Mouse (Mus musculus) CD4-positive, CD25-positive, alpha-beta regulatory T cell, adult 4 months (primary cell): Measurements from ENCODE around the gene Ogg1. TPM values are rescaled to one million over a fixed set of nuclear protein-coding genes. Genes with fewer than 3 reads are reported as not detected.

Experiments used
- ATAC-seq: one replicate; pipeline ENCODE4 v1.8.0; 2017
- polyA plus RNA-seq, 2 experiments: library from polyadenylated mRNA; unstranded; fragments of 100-300 nt; shearing (Covaris generic); gene quantifications; one replicate each; pipeline ENCODE4 v1.2.1; 2017

The Ogg1 gene
- polyA plus RNA-seq: 10 to 100 TPM; 15.9 to 26.2 TPM

DNA sequence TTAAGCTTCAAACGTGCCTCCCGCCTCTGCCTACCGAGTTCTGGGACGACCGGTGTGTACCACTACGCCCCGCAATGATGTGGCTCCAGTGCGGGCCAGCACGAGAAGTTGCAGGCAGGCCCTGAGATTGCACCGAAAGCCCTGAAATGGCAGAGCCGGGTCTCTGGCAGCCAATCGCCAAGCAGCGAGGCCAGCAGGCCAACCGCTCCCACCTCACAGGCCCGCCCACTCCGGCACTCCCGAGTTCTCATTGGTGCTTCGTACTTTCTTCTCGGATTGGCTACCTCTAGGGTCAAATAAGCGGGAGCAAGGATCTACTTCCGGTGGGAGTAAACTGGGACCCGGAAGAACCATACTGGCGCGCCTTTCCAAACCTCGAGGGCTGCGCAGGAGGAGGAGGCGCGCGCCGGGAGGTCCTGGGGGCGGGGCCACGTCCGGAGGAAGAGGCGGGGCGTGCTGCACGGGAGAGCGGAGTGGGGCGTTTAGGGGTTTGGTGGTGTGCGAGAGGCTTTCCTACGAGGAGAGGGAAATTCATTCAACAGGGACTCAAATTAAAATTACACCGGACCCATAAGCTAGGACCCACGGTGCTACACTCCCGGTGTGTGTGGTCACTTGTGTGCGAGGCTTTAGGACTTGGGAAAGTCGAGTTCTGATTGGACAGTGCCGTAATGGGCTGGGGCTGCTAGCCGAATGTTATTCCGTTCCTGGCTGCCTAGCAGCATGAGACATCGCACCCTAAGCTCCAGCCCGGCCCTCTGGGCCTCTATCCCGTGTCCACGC is at the start of gene Ogg1:
Gene Ogg1, plus strand, starts transcription at position 440 of the 783 bp plus-strand sequence.
- ATAC-seq: peak; percentile 92

DNA sequence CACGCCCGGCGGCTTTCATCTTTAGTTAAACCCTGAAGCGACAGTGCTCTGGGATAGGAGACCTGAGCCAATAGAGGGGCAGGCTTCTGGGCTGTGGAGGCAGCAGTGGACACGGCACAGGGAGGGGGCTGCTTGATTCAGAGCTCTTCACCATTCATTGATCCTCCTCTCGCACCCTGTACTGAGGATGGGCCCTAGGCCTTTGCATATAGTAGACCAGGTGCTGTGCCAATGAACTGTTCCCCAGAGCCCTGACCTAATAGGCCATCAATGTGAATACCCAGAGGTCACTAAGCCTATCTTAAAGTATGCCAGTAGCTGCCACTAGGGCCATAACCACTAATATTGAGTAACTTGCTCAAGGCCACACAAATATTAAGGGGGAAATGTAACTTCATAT is 45.1 kb upstream of the Ogg1 start:
- no peak for ATAC-seq

GRCm38 (mm10) chr6:113282101-113282802 is 44.5 kb upstream of the Ogg1 start, which contains the start of gene Cpne9:
Cpne9 (plus strand) TSS chr6:113282307.
- ATAC-seq: peak; percentile 26

DNA sequence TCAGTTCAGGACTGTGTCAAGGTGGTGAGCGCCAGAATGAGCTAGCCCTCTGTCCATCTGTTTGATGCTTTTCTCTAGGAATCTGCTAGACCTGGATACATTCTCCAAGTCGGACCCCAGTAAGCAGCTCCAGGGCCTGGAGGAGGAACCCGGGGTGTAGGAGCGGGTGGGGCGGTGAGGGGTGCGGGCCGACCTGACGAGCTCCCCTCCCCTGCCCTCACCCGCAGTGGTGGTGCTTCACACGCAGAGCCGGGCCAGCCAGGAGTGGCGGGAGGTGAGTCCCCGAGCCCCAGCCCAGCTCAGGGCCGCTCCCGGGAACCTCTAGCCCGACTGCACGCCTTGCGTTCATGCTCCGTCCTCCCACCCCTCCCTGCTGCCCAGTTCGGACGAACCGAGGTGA is 43.8 kb upstream of the Ogg1 start:
- ATAC-seq: no peak

DNA sequence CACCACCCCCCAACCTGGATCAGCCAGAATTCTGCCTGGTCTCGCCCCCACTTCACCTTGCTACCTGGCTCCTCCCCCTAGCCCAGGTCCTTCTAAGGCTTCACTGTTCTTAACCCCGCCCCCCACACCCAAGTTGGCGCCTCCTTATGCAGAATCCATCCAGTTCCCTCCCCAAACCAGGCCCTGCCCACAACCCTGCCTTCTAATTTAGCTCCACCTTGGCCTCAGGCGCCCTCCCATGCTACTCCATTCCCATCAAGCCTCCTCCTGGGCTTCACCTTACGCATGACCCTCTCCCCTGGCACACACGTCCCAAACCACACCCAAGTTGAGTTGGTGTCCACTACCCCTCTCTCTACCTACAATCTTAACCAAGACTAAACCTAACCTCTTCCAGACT is 43.3 kb upstream of the Ogg1 start:
- no peak for ATAC-seq

DNA sequence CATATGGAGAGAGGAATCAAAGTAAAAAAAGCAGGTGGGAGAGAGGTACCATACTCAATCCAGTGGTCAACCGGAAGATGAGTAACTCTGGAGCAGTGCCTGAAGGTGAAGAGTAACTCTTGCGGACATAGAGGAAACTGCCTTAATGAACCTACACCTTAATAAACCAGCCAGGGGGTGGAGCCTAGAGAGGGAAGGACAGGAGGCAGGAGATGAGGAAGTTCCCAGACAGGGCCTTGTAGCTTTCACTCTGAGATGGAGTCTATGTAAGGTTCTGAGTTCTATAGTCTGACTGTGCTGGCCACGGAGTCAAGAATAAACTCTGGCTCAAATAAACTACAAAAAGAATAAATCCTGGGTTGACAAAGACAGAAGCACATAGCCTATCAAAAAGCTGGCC is 41.8 kb upstream of the Ogg1 start:
- ATAC-seq: no peak

- ATAC-seq: no peak
Measured at GRCm38 (mm10) chr6:113286316-113286715, 40.5 kb upstream of the Ogg1 start.

GRCm38 (mm10) chr6:113287236-113287635 is 39.5 kb upstream of the Ogg1 start:
- no peak for ATAC-seq

DNA sequence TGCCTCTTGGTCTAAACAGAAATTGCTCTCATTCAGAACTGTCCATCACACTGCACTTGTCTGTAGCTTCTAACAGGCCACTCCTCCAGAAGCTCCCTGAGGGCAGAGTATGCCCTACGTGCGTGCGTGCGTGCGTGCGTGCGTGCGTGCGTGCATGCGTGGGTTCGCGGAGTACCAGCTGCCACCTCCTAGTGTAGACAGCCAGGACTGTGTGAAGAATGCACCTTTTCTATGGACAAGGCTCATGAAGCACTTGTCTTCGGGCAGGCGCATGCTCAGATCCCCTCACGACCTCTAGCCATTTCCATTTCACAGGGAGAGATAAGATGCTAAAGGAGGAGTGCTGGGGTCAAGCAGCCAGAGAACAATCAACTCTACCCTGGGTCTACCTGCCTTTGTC is 37.4 kb upstream of the Ogg1 start:
- no peak for ATAC-seq

GRCm38 (mm10) chr6:113290346-113290745 is 36.4 kb upstream of the Ogg1 start:
- ATAC-seq: no peak

- ATAC-seq: no peak
Measured at GRCm38 (mm10) chr6:113292938-113293337, 33.8 kb upstream of the Ogg1 start.

GRCm38 (mm10) chr6:113296046-113296445 is 30.7 kb upstream of the Ogg1 start:
- no peak for ATAC-seq

DNA sequence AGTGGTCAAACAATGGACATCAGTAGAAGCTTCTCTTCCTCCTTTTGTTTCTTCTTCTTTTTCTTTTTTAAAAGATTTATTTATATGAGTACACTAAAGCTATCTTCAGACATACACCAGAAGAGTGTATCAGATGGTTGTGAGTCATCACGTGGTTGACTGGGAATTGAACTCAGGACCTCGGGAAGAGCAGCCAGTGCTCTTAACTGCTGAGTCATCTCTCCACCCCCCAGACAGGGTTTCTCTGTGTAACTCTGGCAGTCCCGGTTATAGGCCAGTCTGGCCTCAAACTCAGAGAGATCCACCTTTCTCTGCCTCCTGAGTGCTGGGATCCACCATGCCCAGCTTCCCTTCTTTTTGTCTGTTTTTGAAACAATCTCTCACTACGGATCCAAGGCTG is 30.1 kb upstream of the Ogg1 start:
- ATAC-seq: no peak

DNA sequence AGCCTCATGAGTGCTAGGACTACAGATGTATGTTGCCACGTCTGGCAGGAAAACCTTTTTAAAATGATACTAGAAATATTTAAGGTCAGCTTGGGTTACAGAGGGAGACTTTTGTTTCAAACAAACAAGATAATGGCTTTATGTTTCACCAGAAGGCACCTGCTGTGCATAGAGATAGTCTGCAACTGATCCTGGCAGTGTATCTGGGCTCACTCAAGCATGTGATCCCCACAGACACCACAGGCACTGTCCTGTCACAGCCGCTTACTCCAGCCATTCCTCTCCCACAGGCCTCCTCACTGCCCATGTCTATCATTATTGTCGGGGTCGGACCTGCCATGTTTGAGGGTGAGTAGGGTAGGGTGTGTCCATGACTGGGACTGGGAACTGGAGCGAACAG is 25.4 kb upstream of the Ogg1 start:
- no peak for ATAC-seq

- no peak for ATAC-seq
Measured at GRCm38 (mm10) chr6:113302258-113302657, 24.5 kb upstream of the Ogg1 start.

- peak; percentile 92 for ATAC-seq
Measured at GRCm38 (mm10) chr6:113306322-113306985, 20.3 kb upstream of the Ogg1 start.

DNA sequence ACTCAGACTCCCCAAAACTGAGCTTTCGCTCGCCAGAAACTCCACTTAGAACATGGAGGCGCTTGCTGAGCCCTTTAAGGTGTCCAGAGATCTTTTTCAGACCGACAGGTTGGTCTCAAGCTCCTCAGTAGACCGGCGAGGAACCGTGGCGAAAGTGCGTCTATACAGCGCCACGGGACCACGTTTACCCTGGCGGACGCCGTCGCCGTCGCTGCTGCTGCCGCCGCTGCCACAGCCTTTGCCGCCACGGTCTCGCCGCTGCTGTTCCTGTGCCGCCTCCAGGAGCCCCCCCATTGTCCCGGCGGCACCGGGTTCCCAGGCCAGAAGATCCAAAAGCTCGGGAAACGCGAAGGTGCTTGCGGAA is 19.8 kb upstream of the Ogg1 start, which contains the start of gene Brpf1:
Gene Brpf1, plus strand, starts transcription at position 152 of the 364 bp plus-strand sequence.
- ATAC-seq: peak; percentile 27

- ATAC-seq: no peak
Measured at GRCm38 (mm10) chr6:113307481-113308121, 19.2 kb upstream of the Ogg1 start.

DNA sequence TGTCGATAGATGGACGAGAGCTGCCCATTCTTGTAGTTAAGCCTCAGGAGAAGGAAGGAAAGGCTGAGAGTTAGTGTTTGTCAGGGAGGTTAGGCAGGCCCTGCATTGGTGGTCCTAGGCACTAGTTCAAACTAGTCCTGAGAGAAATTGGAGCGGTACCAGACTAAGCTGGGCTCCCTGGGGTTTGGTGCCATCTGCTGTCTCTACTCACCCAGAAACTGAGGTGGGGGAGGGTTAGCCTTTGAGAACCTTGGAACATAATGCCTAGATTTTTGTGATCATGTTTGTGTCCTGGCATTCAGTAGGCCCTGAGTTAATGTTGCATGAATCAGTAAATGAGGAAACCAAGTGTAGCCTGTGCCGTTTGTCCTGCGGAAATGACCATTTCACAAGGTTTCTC is 18.6 kb upstream of the Ogg1 start:
- no peak for ATAC-seq

DNA sequence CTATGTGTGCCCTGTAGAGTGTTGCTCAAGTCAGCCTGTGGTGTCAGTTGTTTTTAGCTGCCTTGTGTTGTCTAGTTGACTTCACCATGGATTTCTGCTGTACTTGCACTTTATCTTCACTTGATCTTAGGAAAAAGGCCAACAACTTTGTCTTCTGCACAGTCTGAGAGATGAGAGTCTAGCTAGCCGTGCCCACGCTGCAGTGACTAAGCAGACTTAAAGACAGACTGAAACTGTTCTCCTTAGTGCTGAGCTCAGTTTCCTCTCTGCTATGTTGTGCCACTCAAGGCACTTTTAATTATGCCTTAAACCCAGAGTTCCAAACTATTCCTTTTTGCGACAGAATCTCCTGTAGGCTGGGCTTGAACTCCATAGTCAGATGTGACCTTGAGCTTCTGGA is 10.8 kb upstream of the Ogg1 start:
- ATAC-seq: no peak

DNA sequence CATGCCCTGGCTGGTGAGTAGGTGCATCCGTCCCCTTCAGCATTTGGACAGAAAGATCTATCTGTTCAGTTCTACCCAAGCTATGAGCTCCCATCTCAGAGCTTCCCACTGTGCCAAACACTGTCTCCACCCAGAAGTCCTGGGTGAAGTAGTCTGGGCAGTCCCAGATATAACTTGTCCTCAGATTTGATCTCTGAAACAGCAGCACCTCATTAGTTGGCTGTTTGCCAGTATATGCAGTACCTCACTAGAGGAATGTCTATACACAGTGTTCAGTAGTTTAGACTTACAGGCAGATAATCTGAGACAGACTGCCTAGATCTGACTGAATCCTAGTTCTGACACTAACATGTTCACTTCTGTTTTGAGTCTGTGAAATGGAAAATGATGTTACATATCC is 2.6 kb downstream of the Ogg1 start:
- no peak for ATAC-seq

DNA sequence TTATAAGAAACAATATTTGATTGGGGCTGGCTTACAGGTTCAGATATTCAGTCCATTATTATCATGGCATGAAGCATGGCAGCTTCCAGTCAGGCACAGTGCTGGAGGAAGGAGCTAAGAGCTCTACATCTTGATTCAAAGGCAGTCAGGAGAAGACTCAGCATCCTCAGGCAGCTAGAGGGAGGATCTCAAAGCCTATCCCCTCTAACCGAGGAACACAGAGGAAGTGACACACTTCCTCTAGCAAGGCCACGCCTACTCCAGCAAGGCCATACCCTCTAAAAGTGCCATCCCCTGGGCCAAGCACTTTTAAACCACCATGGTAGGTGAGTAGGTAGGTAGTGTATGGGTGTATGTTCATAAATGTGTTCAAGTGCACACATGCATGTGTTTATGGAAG is 3.8 kb downstream of the Ogg1 start:
- peak; percentile 28 for ATAC-seq

DNA sequence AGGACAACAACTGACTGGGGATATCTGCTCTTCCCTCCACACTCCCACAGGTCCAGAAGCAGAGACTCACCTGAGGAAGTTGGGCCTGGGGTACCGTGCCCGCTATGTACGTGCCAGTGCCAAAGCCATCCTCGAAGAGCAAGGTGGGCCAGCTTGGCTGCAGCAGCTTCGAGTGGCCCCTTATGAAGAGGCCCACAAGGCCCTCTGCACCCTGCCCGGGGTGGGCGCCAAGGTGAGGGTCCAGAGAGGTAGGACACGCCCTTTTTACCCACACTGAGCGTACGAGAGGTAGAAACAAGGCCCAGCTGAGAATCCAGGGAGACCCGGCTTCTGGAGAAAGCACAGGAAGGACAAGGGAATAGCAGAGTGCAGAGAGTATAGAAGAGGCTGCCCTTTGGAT is 4.9 kb downstream of the Ogg1 start:
- no peak for ATAC-seq
